Mouse (Mus musculus) MEL (cell line): ENCODE data around the gene Susd3. TPM values are rescaled to one million over a fixed set of nuclear protein-coding genes. Genes with fewer than 3 reads are reported as not detected.

Experiments
- DNase-seq: peaks from one replicate; pipeline ENCODE4 v3.0.0; 2011; ENCODE audit warnings: low read depth, low spot score
- H3K27ac ChIP-seq: 2 replicates; pipeline ENCODE4 v1.5.1; 2012; ENCODE audit warnings: low read depth, mild to moderate bottlenecking, control low read depth, low read length, moderate library complexity; ENCODE audit not compliant: control insufficient read depth
- H3K27me3 ChIP-seq, 2 experiments: fragments of 150-350 bp in 1 of 2; sonication (generic) in 1 of 2; 2 replicates each; pipeline ENCODE4 v1.6.1; 2012; ENCODE audit warnings: low read length in 2 of 2, mild to moderate bottlenecking in 2 of 2, improper control_type of control experiment in 1 of 2, moderate library complexity in 1 of 2; ENCODE audit not compliant: insufficient read depth in 2 of 2, control insufficient read depth in 1 of 2
- H3K36me3 ChIP-seq, 2 experiments: 2 replicates each; pipeline ENCODE4 v1.6.1; 2012 to 2014; ENCODE audit warnings: low read length in 2 of 2, improper control_type of control experiment in 1 of 2, inconsistent platforms in 1 of 2, mild to moderate bottlenecking in 1 of 2; ENCODE audit not compliant: insufficient read depth in 2 of 2, control insufficient read depth in 1 of 2
- H3K4me1 ChIP-seq, 2 experiments: fragments of 150-350 bp in 1 of 2; sonication (generic) in 1 of 2; 2 replicates each; pipeline ENCODE4 v1.6.1; 2012; ENCODE audit warnings: low read length in 2 of 2, improper control_type of control experiment in 1 of 2, mild to moderate bottlenecking in 1 of 2; ENCODE audit not compliant: insufficient read depth in 2 of 2, control insufficient read depth in 1 of 2
- H3K4me3 ChIP-seq, 2 experiments: fragments of 150-350 bp in 1 of 2; sonication (generic) in 1 of 2; 2 replicates each; pipeline ENCODE4 v1.5.1; 2012; ENCODE audit warnings: low read depth in 2 of 2, low read length in 2 of 2, mild to moderate bottlenecking in 2 of 2, moderate library complexity in 2 of 2, control low read depth in 1 of 2, improper control_type of control experiment in 1 of 2; ENCODE audit not compliant: control insufficient read depth in 1 of 2, insufficient read depth in 1 of 2
- H3K79me2 ChIP-seq: 2 replicates; pipeline ENCODE4 v1.6.1; 2012; ENCODE audit warnings: mild to moderate bottlenecking, low read length, moderate library complexity; ENCODE audit not compliant: control insufficient read depth, poor library complexity, insufficient read depth
- H3K9ac ChIP-seq: 2 replicates; pipeline ENCODE4 v1.6.1; 2012; ENCODE audit warnings: low read depth, mild to moderate bottlenecking, control low read depth, low read length, moderate library complexity; ENCODE audit not compliant: control insufficient read depth, poor library complexity, severe bottlenecking
- H3K9me3 ChIP-seq: fragments of 150-350 bp; sonication (generic); replicated peaks from 2 replicates; pipeline ENCODE4 v1.6.1; 2012; ENCODE audit warnings: mild to moderate bottlenecking, low read length, improper control_type of control experiment, moderate library complexity; ENCODE audit not compliant: insufficient read depth
- BHLHE40 ChIP-seq: IDR thresholded peaks from 2 replicates; pipeline ENCODE4 v1.6.1; 2012; ENCODE audit warnings: low read depth, mild to moderate bottlenecking, inconsistent platforms, low read length, improper control_type of control experiment, borderline replicate concordance
- E2F4 ChIP-seq: IDR thresholded peaks from 2 replicates; pipeline ENCODE4 v1.6.1; 2011; ENCODE audit warnings: low read depth, low read length, improper control_type of control experiment, borderline replicate concordance
- EP300 ChIP-seq, 2 experiments: IDR thresholded peaks; 2 replicates each; pipeline ENCODE4 v1.6.1; 2011; ENCODE audit warnings: improper control_type of control experiment in 2 of 2, low read length in 2 of 2, low read depth in 1 of 2, mild to moderate bottlenecking in 1 of 2
- ETS1 ChIP-seq: IDR thresholded peaks from 2 replicates; pipeline ENCODE4 v1.6.1; 2012; ENCODE audit warnings: low read depth, mild to moderate bottlenecking, inconsistent platforms, low read length, improper control_type of control experiment, moderate library complexity
- GABPA ChIP-seq: IDR thresholded peaks from 2 replicates; pipeline ENCODE4 v1.6.1; 2012; ENCODE audit warnings: low read depth, mild to moderate bottlenecking, inconsistent platforms, low read length, improper control_type of control experiment, moderate library complexity
- GATA1 ChIP-seq: IDR thresholded peaks from 2 replicates; pipeline ENCODE4 v1.6.1; 2011; ENCODE audit warnings: low read depth, low read length, improper control_type of control experiment
- HCFC1 ChIP-seq: IDR thresholded peaks from 2 replicates; pipeline ENCODE4 v1.6.1; 2012; ENCODE audit warnings: low read depth, mild to moderate bottlenecking, inconsistent platforms, low read length, improper control_type of control experiment, moderate library complexity
- KAT2A ChIP-seq: conservative IDR thresholded peaks from 2 replicates; pipeline ENCODE4 v1.6.1; 2012; ENCODE audit warnings: low read depth, low read length, improper control_type of control experiment, inconsistent platforms
- MAX ChIP-seq: IDR thresholded peaks from 2 replicates; pipeline ENCODE4 v1.6.1; 2011; ENCODE audit warnings: low read length, improper control_type of control experiment
- MAZ ChIP-seq: IDR thresholded peaks from 2 replicates; pipeline ENCODE4 v1.6.1; 2012; ENCODE audit warnings: low read depth, mild to moderate bottlenecking, inconsistent platforms, low read length, improper control_type of control experiment
- MXI1 ChIP-seq: IDR thresholded peaks from 2 replicates; pipeline ENCODE4 v1.6.1; 2011; ENCODE audit warnings: mild to moderate bottlenecking, low read depth, low read length, improper control_type of control experiment
- MYB ChIP-seq: IDR thresholded peaks from 2 replicates; pipeline ENCODE4 v1.6.1; 2011; ENCODE audit warnings: mild to moderate bottlenecking, low read depth, low read length, improper control_type of control experiment
- MYC ChIP-seq: IDR thresholded peaks from 2 replicates; pipeline ENCODE4 v1.6.1; 2011; ENCODE audit warnings: low read depth, mild to moderate bottlenecking, low read length, improper control_type of control experiment, moderate library complexity
- POLR2A ChIP-seq, 2 experiments: IDR thresholded peaks; 2 replicates each; pipeline ENCODE4 v1.6.1; 2011 to 2012; ENCODE audit warnings: low read length in 2 of 2, mild to moderate bottlenecking in 2 of 2, control low read depth in 1 of 2, improper control_type of control experiment in 1 of 2, low read depth in 1 of 2, moderate library complexity in 1 of 2; ENCODE audit not compliant: control insufficient read depth in 1 of 2, insufficient read depth in 1 of 2, poor library complexity in 1 of 2
- POLR2AphosphoS2 ChIP-seq: IDR thresholded peaks from 2 replicates; pipeline ENCODE4 v1.6.1; 2011; ENCODE audit warnings: low read length, improper control_type of control experiment
- POLR2AphosphoS5 ChIP-seq: IDR thresholded peaks from 2 replicates; pipeline ENCODE4 v1.6.1; 2012; ENCODE audit warnings: low read depth, borderline replicate concordance, mild to moderate bottlenecking, inconsistent platforms, low read length, moderate library complexity, mixed read lengths
- RCOR1 ChIP-seq: IDR thresholded peaks from 2 replicates; pipeline ENCODE4 v1.6.1; 2012; ENCODE audit warnings: low read depth, mild to moderate bottlenecking, inconsistent platforms, low read length, improper control_type of control experiment
- SIN3A ChIP-seq: IDR thresholded peaks from 2 replicates; pipeline ENCODE4 v1.6.1; 2012; ENCODE audit warnings: low read length, improper control_type of control experiment, inconsistent platforms
- TCF12 ChIP-seq: IDR thresholded peaks from 2 replicates; pipeline ENCODE4 v1.6.1; 2014; ENCODE audit warnings: low read depth, mild to moderate bottlenecking, inconsistent platforms, low read length, improper control_type of control experiment, moderate library complexity
- USF1 ChIP-seq: IDR thresholded peaks from 2 replicates; pipeline ENCODE4 v1.6.1; 2014; ENCODE audit warnings: low read depth, mild to moderate bottlenecking, inconsistent platforms, low read length, improper control_type of control experiment, moderate library complexity
- ZC3H11A ChIP-seq: IDR thresholded peaks from 2 replicates; pipeline ENCODE4 v1.6.1; 2012; ENCODE audit warnings: low read depth, mild to moderate bottlenecking, inconsistent platforms, low read length, improper control_type of control experiment
- ZMIZ1 ChIP-seq: IDR thresholded peaks from 2 replicates; pipeline ENCODE4 v1.6.1; 2012; ENCODE audit warnings: low read depth, mild to moderate bottlenecking, inconsistent platforms, low read length, improper control_type of control experiment, moderate library complexity
- ZNF384 ChIP-seq: IDR thresholded peaks from 2 replicates; pipeline ENCODE4 v1.6.1; 2012; ENCODE audit warnings: low read depth, mild to moderate bottlenecking, inconsistent platforms, low read length, improper control_type of control experiment
- polyA plus RNA-seq, 2 experiments: library from polyadenylated mRNA; stranded (reverse) in 1 of 2; unstranded in 1 of 2; fragments of >175 nt in 1 of 2; fragments of >200 nt in 1 of 2; gene quantifications; 2 replicates each; pipeline versions ENCODE4 v1.2.1 to v1.2.4; 2012; ENCODE audit warnings: low replicate concordance in 2 of 2, low read depth in 1 of 2; ENCODE audit not compliant: insufficient read length in 2 of 2, insufficient read depth in 1 of 2, missing spikeins in 1 of 2
- total RNA-seq: library from RNA; depleted of rRNA; stranded (reverse); fragments of 300-350 nt; gene quantifications from 2 replicates; pipeline ENCODE4 v1.2.3, GENCODE M21; 2012

Gene Susd3
- total and polyA plus RNA-seq, 3 experiments, result 10.8 to 16.2 TPM; not detected in 1

DNA sequence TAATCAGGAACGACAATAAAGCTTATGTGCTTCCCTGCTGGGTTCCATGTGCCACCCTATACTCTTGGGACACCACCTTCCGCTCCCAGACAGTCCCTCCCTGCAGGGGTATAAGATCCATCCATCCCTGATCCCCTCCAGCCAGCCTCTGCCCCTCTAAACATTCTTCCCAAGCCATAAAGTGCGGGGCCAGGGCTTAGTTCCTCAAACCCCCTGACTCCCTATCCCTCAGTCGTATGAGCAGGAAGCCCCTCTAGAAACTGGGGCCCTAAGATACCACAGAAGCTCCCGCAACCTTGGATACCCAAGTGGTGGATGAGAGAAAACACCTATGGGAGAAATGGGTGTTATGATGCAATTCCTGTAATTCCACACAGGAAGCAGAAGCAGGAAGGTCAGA is 52.3 kb downstream of the Susd3 start:
- TF ChIP-seq MYB (no peak), MYC (no peak), GATA1 (no peak), MXI1 (no peak), E2F4 (no peak), POLR2A (IDR thresholded peaks at IDR 0.05; ENCODE audit: control insufficient read depth in 1 of 2, insufficient read depth in 1 of 2, low read depth in 1 of 2, low read length in 2 of 2, poor library complexity in 1 of 2) (no peak), TCF12 (no peak), EP300 (IDR thresholded peaks at IDR 0.05; ENCODE audit: low read depth in 1 of 2, low read length in 2 of 2) (no peak), POLR2AphosphoS2 (no peak), KAT2A (no peak), RCOR1 (no peak), ZC3H11A (no peak)
- H3K9me3 ChIP-seq, result no peaks in the 10 kb centered on the region
- no peak overlapping the region for H3K27ac ChIP-seq
- no peak for DNase-seq
- no peak overlapping the region for H3K4me3 ChIP-seq
- no peak overlapping the region for H3K9ac ChIP-seq
- H3K27me3 ChIP-seq, result no peaks in the 10 kb centered on the region
- peaks cover 0 to 3% of the 10 kb centered on the region in 2 experiments; a peak in 2 of 4 replicates for H3K36me3 ChIP-seq
- H3K79me2 ChIP-seq, result no peaks in the 10 kb centered on the region
- H3K4me1 ChIP-seq, result 0 out of 4 replicates have a peak, but pooled peaks cover 0 to 7% of the 10 kb centered on the region in 2 experiments

DNA sequence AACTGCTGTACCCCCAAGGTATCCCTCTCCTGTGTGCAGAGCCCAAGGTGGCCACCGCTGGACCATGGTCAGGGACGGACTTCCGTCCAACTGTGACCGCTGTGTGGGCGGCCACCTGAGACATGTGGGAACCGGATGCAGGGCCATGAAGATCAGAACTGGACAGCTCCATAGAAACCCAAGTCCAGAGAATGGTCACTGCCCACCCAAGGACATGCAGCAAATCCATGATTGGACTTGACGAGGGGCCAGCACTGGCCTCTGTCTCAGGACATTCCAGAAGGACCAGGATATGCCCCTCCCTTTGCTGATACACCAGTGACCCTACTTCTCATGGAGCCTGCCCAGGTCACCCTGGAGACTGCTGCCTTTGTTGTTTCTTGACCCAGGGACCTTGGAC is 52.9 kb downstream of the Susd3 start:
- Histone ChIP-seq H3K4me3 (no peak overlapping the region), H3K9me3 (no peaks in the 10 kb centered on the region), H3K79me2 (no peaks in the 10 kb centered on the region), H3K27me3 (no peaks in the 10 kb centered on the region), H3K4me1 (0 out of 4 replicates have a peak, but pooled peaks cover 0 to 7% of the 10 kb centered on the region in 2 experiments), H3K9ac (no peak overlapping the region), H3K27ac (no peak overlapping the region), H3K36me3 (peaks cover 0 to 3% of the 10 kb centered on the region in 2 experiments; a peak in 2 of 4 replicates)
- DNase-seq, result no peak
- TF ChIP-seq POLR2AphosphoS5 (no peak), SIN3A (no peak), ZMIZ1 (no peak), HCFC1 (no peak), BHLHE40 (no peak), ETS1 (no peak), GATA1 (no peak), MXI1 (no peak), MAZ (no peak), ZNF384 (no peak), USF1 (no peak), ZC3H11A (no peak), GABPA (no peak), MAX (no peak), POLR2A (IDR thresholded peaks at IDR 0.05; ENCODE audit: control insufficient read depth in 1 of 2, insufficient read depth in 1 of 2, low read depth in 1 of 2, low read length in 2 of 2, poor library complexity in 1 of 2) (no peak)
